Mouse (Mus musculus) left cerebral cortex, postnatal 25 days (tissue): ENCODE measurements at regions not wholly inside any gene's neighbourhood (a gene's known extent, or its start where the extent isn't known, plus 50 kb on each side); places are given as distances from the start of the nearest gene placed in this dataset.
"Not testable (repeated sequence)": the region's sequence is repeated elsewhere in the genome, so short reads cannot be mapped to it uniquely, and the experiment has no call there.

Experiments
- DNase-seq, 2 experiments: peaks; one replicate each; pipeline ENCODE4 v3.0.0; 2022; ENCODE audit warnings: low spot score in 2 of 2, mixed read lengths in 1 of 2
- intact Hi-C: fragments of 180-260 bp; cut with DNase I; formaldehyde crosslinking; loops from one replicate; pipeline ENCODE4 v1.15.1; 2025

- peak; percentile 4 to 65 for DNase-seq
- intact Hi-C loops, result loop anchor here (2.0 kb wide), 1 partner anchor 38 kb away; no protein-coding TSS in a partner anchor
Observed at GRCm38 (mm10) chrX:41216827-41217226, 183.8 kb upstream of the Gria3 start.

- intact Hi-C loops, DNase-seq: not testable (repeated sequence)
Observed at GRCm38 (mm10) chrX:41249739-41250138, 150.9 kb upstream of the Gria3 start.

GRCm38 (mm10) chrX:41252923-41253322 lies 147.7 kb upstream of the Gria3 start:
- intact Hi-C loops, result no loop called here

GRCm38 (mm10) chrX:41254695-41255094 lies 146.0 kb upstream of the Gria3 start:
- peak; percentile 47 to 91 for DNase-seq
- intact Hi-C loops, result loop anchor here (1.0 to 2.0 kb wide), 3 partner anchors 38 to 146 kb away; partner anchors contain the start of gene Gria3

More at GRCm38 (mm10) chrX:41252923-41253322, 147.7 kb upstream of the Gria3 start:
- no peak for DNase-seq

GRCm38 (mm10) chrX:41291098-41291497 lies 109.6 kb upstream of the Gria3 start:
- DNase-seq, result no peak
- intact Hi-C loops, result no loop called here

- DNase-seq, result no peak
- intact Hi-C loops, result no loop called here
Observed at GRCm38 (mm10) chrX:41316493-41316892, 84.2 kb upstream of the Gria3 start.

- intact Hi-C loops, result no loop called here
- DNase-seq, result no peak
Observed at GRCm38 (mm10) chrX:41317740-41318139, 82.9 kb upstream of the Gria3 start.

GRCm38 (mm10) chrX:41319896-41320295 lies 80.8 kb upstream of the Gria3 start:
- DNase-seq, result no peak
- intact Hi-C loops, result no loop called here
